Mouse (Mus musculus) ES-E14 (cell line): ENCODE measurements around the gene Ift46. TPM values are rescaled to one million over a fixed set of nuclear protein-coding genes. Genes with fewer than 3 reads are reported as not detected.

Experiments used
- DNase-seq: peaks from one replicate; pipeline ENCODE4 v3.0.0-alpha.2; 2013; ENCODE audit warnings: low read depth, low spot score
- H3K27ac ChIP-seq: 2 replicates; pipeline ENCODE4 v1.5.1; 2012; ENCODE audit warnings: low read depth, mild to moderate bottlenecking, low read length, moderate library complexity, mixed read lengths; ENCODE audit not compliant: poor library complexity, insufficient read depth, severe bottlenecking
- H3K36me3 ChIP-seq: 2 replicates; pipeline ENCODE4 v1.6.1; 2012; ENCODE audit warnings: mild to moderate bottlenecking, low read length, moderate library complexity, mixed read lengths; ENCODE audit not compliant: control insufficient read depth, poor library complexity, insufficient read depth, severe bottlenecking
- H3K4me1 ChIP-seq, 2 experiments: fragments of 150-350 bp in 1 of 2; sonication (generic) in 1 of 2; 2 replicates each; pipeline ENCODE4 v1.6.1; 2012; ENCODE audit warnings: low read length in 2 of 2, mild to moderate bottlenecking in 1 of 2, mixed read lengths in 1 of 2; ENCODE audit not compliant: control insufficient read depth in 2 of 2, insufficient read depth in 2 of 2, poor library complexity in 1 of 2
- H3K4me3 ChIP-seq, 2 experiments: fragments of 150-350 bp in 1 of 2; sonication (generic) in 1 of 2; 2 replicates each; pipeline ENCODE4 v1.5.1; 2012; ENCODE audit warnings: low read length in 2 of 2, low read depth in 1 of 2, mild to moderate bottlenecking in 1 of 2, mixed read lengths in 1 of 2; ENCODE audit not compliant: insufficient read depth in 1 of 2, poor library complexity in 1 of 2, severe bottlenecking in 1 of 2
- H3K9ac ChIP-seq: 2 replicates; pipeline ENCODE4 v1.6.1; 2012; ENCODE audit warnings: low read depth, mild to moderate bottlenecking, low read length, mixed read lengths; ENCODE audit not compliant: poor library complexity, insufficient read depth, severe bottlenecking
- H3K9me3 ChIP-seq: fragments of 150-350 bp; sonication (generic); 2 replicates; pipeline ENCODE4 v1.6.1; 2012; ENCODE audit warnings: low read depth, mild to moderate bottlenecking, low read length; ENCODE audit not compliant: control insufficient read depth, insufficient read depth
- CHD2 ChIP-seq: IDR thresholded peaks from 2 replicates; pipeline ENCODE4 v1.6.1; 2014; ENCODE audit warnings: mild to moderate bottlenecking, low read depth, low read length, inconsistent platforms
- HCFC1 ChIP-seq: IDR thresholded peaks from 2 replicates; pipeline ENCODE4 v1.6.1; 2012; ENCODE audit warnings: low read length, inconsistent platforms, borderline replicate concordance; ENCODE audit not compliant: insufficient read depth
- MAFK ChIP-seq: IDR thresholded peaks from 2 replicates; pipeline ENCODE4 v1.6.1; 2014; ENCODE audit warnings: mild to moderate bottlenecking, low read depth, low read length, inconsistent platforms; ENCODE audit not compliant: insufficient read depth
- ZC3H11A ChIP-seq: IDR thresholded peaks from 2 replicates; pipeline ENCODE4 v1.6.1; 2012; ENCODE audit warnings: low read depth, mild to moderate bottlenecking, inconsistent platforms, low read length, borderline replicate concordance
- ZNF384 ChIP-seq: IDR thresholded peaks from 2 replicates; pipeline ENCODE4 v1.6.1; 2012; ENCODE audit warnings: low read depth, low read length, inconsistent platforms
- in situ Hi-C, 2 experiments: fragments of 600-800 bp; cut with MboI; formaldehyde crosslinking; loops; one replicate each; pipeline ENCODE4 v1.15.1; 2025; ENCODE audit warnings: low sequenced_read_pairs in 2 of 2, inconsistent platforms in 1 of 2; ENCODE audit not compliant: unreplicated experiment in 2 of 2
- total RNA-seq: library from RNA; depleted of rRNA; stranded (reverse); fragments of 300-350 nt; gene quantifications from 2 replicates; pipeline ENCODE4 v1.2.3, GENCODE M21; 2012

Ift46 gene
- total RNA-seq, 1 experiment, result 64.4 TPM

- no peak overlapping the region for H3K27ac ChIP-seq
- H3K4me1 ChIP-seq, result peaks cover 2% of the 10 kb centered on the region in 2 experiments; a peak in 2 of 4 replicates
- DNase-seq, result no peak
- H3K36me3 ChIP-seq, result peaks cover 3% of the 10 kb centered on the region; the same call in 1 of the 2 replicates
- in situ Hi-C loops, result no loop called here
- no peak overlapping the region for H3K9ac ChIP-seq
- no peak overlapping the region for H3K4me3 ChIP-seq
- no peak for TF ChIP-seq MAFK
- no peak for TF ChIP-seq ZNF384
- TF ChIP-seq ZC3H11A, result no peak
- no peak for TF ChIP-seq HCFC1
- TF ChIP-seq CHD2, result no peak
- H3K9me3 ChIP-seq, result no peaks in the 10 kb centered on the region
These were observed 3.7 kb downstream of the Ift46 start for GRCm38 (mm10) chr9:44771376-44771775.

GRCm38 (mm10) chr9:44772392-44772749 lies 4.7 kb downstream of the Ift46 start:
- Histone ChIP-seq H3K4me1 (peaks cover 2% of the 10 kb centered on the region in 2 experiments; a peak in 2 of 4 replicates), H3K36me3 (peaks cover 3% of the 10 kb centered on the region; the same call in 1 of the 2 replicates), H3K27ac (no peak overlapping the region), H3K4me3 (no peak overlapping the region), H3K9me3 (no peaks in the 10 kb centered on the region), H3K9ac (no peak overlapping the region)
- no peak for TF ChIP-seq ZC3H11A
- no peak for TF ChIP-seq MAFK
- TF ChIP-seq CHD2, result no peak
- no peak for TF ChIP-seq ZNF384
- TF ChIP-seq HCFC1, result no peak
- in situ Hi-C loops, result no loop called here
- DNase-seq, result no peak

- in situ Hi-C loops, result no loop called here
- Histone ChIP-seq H3K4me3 (peak overlapping the region; percentile 68 to 85), H3K9me3 (no peaks in the 10 kb centered on the region), H3K4me1 (peaks cover 2% of the 10 kb centered on the region in 2 experiments; a peak in 2 of 4 replicates), H3K36me3 (peaks cover 3% of the 10 kb centered on the region; the same call in 1 of the 2 replicates), H3K27ac (peak overlapping the region; percentile 70), H3K9ac (peak overlapping the region; percentile 95)
- no peak for TF ChIP-seq ZNF384
- no peak for TF ChIP-seq MAFK
- TF ChIP-seq CHD2, result peak; percentile 92
- no peak for TF ChIP-seq ZC3H11A
- TF ChIP-seq HCFC1, result peak; percentile 74
- DNase-seq, result peak; percentile 95
These were observed 5.3 kb downstream of the Ift46 start for GRCm38 (mm10) chr9:44772750-44773651.

- TF ChIP-seq CHD2, result no peak
- no peak for TF ChIP-seq ZNF384
- no peak for TF ChIP-seq ZC3H11A
- TF ChIP-seq HCFC1, result no peak
- TF ChIP-seq MAFK, result no peak
- Histone ChIP-seq H3K27ac (no peak overlapping the region), H3K9ac (no peak overlapping the region), H3K36me3 (peaks cover 18% of the 10 kb centered on the region; the same call in 1 of the 2 replicates), H3K9me3 (no peaks in the 10 kb centered on the region), H3K4me3 (no peak overlapping the region), H3K4me1 (no peaks in the 10 kb centered on the region)
- no peak for DNase-seq
- in situ Hi-C loops, result no loop called here
These were observed 25.1 kb downstream of the Ift46 start for GRCm38 (mm10) chr9:44792842-44793241.
